Mouse (Mus musculus) hematopoietic stem cell, adult 5-6 weeks (primary cell): Measurements from ENCODE around the gene Akt1s1. TPM values are rescaled to one million over a fixed set of nuclear protein-coding genes. Genes with fewer than 3 reads are reported as not detected.

Source experiments
- ATAC-seq, 2 experiments: fragments of 125-278 bp in 1 of 2; replicated peaks in 1 of 2; 2 replicates each; pipeline ENCODE4 v1.8.0; 2016 to 2017; ENCODE audit warnings: inconsistent platforms in 2 of 2, mild to moderate bottlenecking in 2 of 2, moderate number of reproducible peaks in 2 of 2, low read depth in 1 of 2, moderate TSS enrichment in 1 of 2; ENCODE audit not compliant: low FRiP score in 2 of 2, poor library complexity in 2 of 2, severe bottlenecking in 2 of 2, insufficient read depth in 1 of 2, low TSS enrichment in 1 of 2
- total RNA-seq: library from RNA; stranded (forward); fragments of 172-1452, 232-1000 nt; gene quantifications from 2 replicates; pipeline ENCODE4 v1.2.3, GENCODE M21; 2017

Gene Akt1s1
- 32.6 and 38.0 TPM in 2 replicates for total RNA-seq

- peak; percentile 70 to 80 for ATAC-seq
Observed at GRCm38 (mm10) chr7:44848561-44849415, at the start of gene Akt1s1, which contains the start of gene Tbc1d17. Gene Akt1s1 (plus strand): TSS chr7:44848991. Gene Tbc1d17 (minus strand): TSS chr7:44849079.

GRCm38 (mm10) chr7:44808927-44809326 is 39.9 kb upstream of the Akt1s1 start:
- no peak for ATAC-seq

GRCm38 (mm10) chr7:44809466-44809865 is 39.3 kb upstream of the Akt1s1 start:
- no peak for ATAC-seq

GRCm38 (mm10) chr7:44810365-44810764 is 38.4 kb upstream of the Akt1s1 start:
- ATAC-seq, result no peak

- ATAC-seq, result no peak
Observed at GRCm38 (mm10) chr7:44810819-44811557, 37.8 kb upstream of the Akt1s1 start.

- no peak for ATAC-seq
Observed at GRCm38 (mm10) chr7:44812651-44813325, 36.0 kb upstream of the Akt1s1 start.

GRCm38 (mm10) chr7:44813985-44814384 is 34.8 kb upstream of the Akt1s1 start:
- ATAC-seq, result no peak

GRCm38 (mm10) chr7:44814423-44814822 is 34.4 kb upstream of the Akt1s1 start:
- no peak for ATAC-seq

GRCm38 (mm10) chr7:44814952-44815553 is 33.7 kb upstream of the Akt1s1 start:
- no peak for ATAC-seq

GRCm38 (mm10) chr7:44815721-44816469 is 32.9 kb upstream of the Akt1s1 start, which contains the start of the genes Nup62 and Il4i1:
Gene Nup62 (plus strand): TSS chr7:44816088.
Gene Il4i1 (plus strand): TSS chr7:44816387.
- peak; percentile 91 to 96 for ATAC-seq

- peak in 1 of 2 experiments; percentile 3; a peak in 1 of 4 replicates for ATAC-seq
Observed at GRCm38 (mm10) chr7:44816470-44817021, 32.2 kb upstream of the Akt1s1 start, which contains the start of gene Atf5. Gene Atf5 (minus strand): TSS chr7:44816658.

- ATAC-seq, result no peak
Observed at GRCm38 (mm10) chr7:44817441-44817840, 31.4 kb upstream of the Akt1s1 start.

GRCm38 (mm10) chr7:44818164-44818563 is 30.6 kb upstream of the Akt1s1 start:
- ATAC-seq, result no peak

- ATAC-seq, result no peak
Observed at GRCm38 (mm10) chr7:44818751-44819235, 30.0 kb upstream of the Akt1s1 start.

- ATAC-seq, result no peak
Observed at GRCm38 (mm10) chr7:44819391-44819790, 29.4 kb upstream of the Akt1s1 start.

GRCm38 (mm10) chr7:44819863-44820262 is 28.9 kb upstream of the Akt1s1 start:
- ATAC-seq, result no peak
